Mouse (Mus musculus) T-helper 17 cell (primary cell): ENCODE data around the gene Rasgef1b.

Source experiments
- in situ Hi-C, 2 experiments: fragments of 300-600 bp; cut with MboI, MseI; formaldehyde crosslinking; loops; 1 replicate in 1 of 2; 2 replicates in 1 of 2; pipeline ENCODE4 v1.15.1; 2025; ENCODE audit warnings: high pct_unique_total_duplicates in 2 of 2

Rasgef1b gene

DNA sequence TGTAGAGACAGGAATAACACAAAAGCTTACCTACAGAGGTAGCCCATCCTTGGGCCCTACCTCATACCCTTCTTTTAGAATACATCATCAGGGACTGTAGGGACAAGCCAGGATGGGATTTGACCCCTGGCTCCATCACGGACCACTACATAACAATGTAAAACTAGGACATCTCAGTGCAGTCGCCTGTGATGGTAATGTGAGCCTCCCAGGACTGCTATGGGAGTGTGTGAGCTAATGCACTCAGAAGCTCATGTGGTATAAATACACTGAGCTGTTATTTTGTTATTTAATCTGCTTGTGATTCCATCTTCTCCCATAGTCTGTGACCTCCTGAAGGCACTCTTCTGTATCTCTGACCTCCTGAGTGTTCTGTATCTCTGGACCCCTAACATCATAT lies 432.5 kb downstream of the Rasgef1b start:
- in situ Hi-C loops = no loop called here

DNA sequence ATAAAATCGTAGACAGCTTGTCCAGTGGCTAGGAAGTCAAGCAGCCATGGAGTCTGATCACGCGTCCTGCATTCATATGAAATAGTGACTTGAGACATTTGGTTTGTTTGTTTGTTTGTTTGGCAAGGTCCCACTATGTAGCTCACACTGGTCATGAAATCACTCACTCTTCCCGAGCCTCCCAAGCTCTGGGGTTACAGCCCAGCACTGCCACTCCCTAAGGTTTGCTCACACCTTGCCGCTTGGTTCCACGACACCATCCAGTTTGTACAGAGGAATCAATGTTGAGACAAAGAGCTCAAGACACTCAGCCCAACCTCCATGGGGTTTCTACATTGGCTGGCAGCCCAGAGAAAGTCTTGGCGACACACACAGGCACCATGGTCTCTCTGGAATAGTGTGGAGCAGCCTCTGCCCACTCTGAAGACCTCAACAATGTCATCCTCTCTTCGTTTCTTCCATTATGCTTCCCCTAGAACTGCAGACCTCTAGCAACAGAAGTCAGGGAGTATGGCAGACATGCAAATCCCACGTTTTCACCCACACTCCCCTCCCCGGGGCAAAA lies 436.5 kb downstream of the Rasgef1b start:
- in situ Hi-C loops = no loop called here

DNA sequence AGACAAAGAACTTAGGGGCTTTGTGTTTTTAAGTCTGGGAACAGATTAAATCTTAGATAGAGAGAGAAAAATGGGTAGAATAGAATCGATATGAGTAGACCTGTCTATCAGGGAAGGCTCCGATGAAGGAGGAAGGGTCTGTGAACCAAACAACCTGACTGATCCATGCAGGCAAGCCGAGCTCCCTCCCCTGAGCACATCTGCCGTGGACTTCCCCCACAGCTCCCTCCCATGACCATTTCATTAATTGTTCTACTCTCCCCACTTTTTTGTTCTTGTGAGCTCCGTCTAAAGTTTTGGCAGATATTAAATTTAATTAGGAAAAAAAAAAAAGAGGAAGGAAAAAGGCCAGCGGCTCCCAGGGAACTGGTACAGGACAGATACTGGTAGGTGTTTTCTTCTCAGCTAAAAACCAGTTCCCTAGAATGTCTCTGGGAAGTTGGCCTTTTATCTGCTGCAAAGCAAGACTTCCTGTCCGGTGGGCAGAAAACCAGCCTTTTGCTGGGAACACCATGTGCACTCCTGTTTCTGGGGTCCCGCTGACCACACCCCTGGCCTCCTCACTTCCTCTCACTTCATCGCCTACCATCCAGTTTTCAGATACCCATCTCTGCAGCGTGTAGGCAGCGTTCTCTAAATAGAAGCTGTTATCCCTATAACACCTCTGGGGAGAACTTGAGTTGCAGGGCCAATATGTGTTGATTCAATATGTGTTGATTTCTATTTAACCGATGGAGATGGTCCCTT lies 437.6 kb downstream of the Rasgef1b start:
- in situ Hi-C loops = no loop called here

DNA sequence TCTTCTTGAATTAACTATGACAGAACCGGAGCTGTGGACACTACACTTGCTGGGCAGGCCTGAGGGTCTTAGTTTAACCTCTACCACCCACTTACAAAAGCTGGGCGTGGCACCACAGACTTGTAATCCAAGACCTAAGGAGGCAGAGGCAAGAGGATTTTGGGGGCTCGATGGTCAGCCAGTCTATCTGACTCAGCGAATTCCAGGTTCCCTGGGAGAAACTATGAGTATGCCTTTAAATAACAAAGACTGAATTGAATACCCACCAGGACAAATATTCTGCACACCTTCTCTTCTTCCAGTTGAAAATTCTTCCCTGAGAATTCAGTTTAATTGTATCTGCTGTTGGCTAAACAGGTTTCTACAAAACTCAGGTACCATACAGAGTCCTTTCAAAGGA lies 440.6 kb downstream of the Rasgef1b start:
- in situ Hi-C loops = no loop called here

DNA sequence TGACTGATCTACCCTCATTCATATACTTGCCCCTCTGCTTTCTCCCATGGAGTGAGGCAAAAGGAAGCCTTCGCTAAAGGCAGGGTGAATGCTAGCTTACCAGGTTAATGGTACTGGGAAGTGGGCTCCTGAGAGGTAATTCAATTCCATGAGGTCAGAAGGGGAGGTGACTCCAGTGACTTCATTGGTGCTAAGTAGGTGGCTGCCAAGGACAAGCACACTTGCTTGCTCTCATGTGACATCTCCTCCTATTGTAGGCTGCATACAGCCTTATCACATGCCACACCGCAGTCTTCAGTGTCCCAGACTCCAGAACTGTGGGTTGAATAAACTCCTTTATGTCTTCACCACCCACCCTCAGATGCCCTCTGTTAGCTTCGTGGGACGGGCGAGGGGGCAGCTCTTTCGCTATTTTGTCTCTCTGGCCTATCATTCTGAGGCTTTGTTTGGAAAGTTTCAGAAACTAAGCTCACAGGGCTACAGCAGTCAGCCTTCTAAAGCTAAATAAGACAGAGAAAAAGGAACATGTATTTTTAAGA lies 441.1 kb downstream of the Rasgef1b start:
- in situ Hi-C loops = no loop called here

DNA sequence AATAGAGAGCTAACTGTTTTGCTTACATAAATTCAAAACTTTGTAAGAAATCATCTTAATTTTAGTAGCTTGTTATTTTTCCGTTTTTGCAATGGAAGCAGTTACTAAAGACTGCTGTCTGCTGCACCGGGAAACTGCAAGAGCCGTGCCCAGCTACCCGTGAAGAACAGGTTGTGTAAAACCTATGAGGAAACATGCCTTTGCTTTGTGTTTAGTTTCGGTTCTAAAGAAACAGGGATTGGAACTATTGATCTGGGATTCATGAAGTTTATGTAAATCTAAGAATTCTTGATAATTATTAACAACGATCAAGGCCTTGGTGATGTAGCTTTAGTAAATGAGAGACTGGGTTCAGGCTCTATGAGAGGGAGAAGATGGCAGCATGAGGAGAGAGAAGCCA lies 442.3 kb downstream of the Rasgef1b start:
- in situ Hi-C loops = no loop called here

DNA sequence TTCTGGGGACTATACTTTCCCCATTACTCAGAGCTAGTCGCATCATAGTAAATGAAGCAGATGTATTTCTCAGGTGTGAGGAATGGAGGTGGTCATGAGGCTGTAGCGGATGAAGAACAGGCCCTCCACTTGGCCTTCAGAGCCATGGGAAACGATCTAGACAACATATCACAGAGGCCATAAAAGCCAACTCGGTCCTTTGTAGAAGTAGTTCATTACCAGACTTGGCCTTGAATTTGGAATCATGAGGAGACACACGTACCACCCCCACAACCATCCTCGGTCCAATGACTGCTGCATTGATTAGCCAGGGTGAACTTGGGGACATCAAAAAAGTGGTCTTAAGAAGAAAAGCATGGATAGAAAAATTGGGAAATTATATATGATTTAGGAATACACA lies 442.8 kb downstream of the Rasgef1b start:
- in situ Hi-C loops = no loop called here

DNA sequence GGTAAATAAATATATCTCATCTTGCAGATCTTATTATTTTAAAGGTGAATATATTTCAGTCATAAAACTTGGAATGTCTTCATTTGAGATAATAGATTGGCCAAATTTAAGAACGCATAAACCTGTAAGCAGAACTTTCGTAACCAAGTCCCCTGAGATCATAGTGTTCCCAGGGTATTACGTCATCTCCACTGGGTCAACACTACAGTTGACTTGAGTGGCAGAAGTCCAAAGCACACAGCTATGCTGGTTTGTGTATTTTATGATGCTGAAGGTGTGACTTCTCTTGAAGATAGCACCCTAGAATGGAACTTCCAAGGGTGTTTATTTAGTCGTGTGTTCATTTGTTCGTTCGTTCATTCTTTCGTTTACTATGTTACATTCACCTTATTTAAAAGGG lies 444.5 kb downstream of the Rasgef1b start:
- in situ Hi-C loops = no loop called here

DNA sequence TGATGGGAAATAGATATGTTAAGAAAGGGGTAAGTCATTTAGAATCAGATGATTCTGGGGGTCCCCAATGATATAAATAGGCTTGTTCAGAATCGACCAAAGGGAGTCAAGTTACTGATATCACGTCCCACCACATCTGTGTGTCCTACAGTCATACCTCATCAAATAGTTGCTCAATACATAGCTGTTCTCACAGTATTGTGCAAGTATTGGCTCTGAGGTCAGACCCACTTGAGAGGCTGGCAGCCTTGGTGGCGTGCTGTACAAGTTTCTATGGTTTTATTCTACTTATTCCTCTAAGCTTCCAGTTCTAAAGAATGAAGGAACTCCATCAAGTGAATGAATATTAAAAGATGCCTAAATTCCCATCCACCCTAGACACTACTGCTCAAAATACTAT lies 445.2 kb downstream of the Rasgef1b start:
- in situ Hi-C loops = no loop called here

DNA sequence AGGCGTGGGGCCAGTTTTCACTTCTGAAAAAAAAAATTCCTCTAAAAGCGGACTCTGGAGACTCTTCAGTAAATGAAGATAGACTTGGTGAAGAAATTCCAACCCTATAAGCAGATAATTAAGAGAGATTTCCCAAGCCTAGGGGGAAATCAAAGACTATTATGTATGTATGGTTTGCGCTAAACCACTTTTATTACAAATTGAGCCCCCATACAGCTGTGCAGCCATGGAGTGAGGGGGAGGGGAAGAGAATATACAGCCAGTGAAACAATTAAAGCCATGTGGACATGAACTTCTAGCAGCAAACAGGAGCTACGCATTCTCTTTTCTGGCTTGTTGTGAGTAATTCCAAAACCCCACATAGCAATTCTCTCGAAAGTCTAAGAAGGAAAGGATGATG lies 448.3 kb downstream of the Rasgef1b start:
- in situ Hi-C loops = no loop called here

DNA sequence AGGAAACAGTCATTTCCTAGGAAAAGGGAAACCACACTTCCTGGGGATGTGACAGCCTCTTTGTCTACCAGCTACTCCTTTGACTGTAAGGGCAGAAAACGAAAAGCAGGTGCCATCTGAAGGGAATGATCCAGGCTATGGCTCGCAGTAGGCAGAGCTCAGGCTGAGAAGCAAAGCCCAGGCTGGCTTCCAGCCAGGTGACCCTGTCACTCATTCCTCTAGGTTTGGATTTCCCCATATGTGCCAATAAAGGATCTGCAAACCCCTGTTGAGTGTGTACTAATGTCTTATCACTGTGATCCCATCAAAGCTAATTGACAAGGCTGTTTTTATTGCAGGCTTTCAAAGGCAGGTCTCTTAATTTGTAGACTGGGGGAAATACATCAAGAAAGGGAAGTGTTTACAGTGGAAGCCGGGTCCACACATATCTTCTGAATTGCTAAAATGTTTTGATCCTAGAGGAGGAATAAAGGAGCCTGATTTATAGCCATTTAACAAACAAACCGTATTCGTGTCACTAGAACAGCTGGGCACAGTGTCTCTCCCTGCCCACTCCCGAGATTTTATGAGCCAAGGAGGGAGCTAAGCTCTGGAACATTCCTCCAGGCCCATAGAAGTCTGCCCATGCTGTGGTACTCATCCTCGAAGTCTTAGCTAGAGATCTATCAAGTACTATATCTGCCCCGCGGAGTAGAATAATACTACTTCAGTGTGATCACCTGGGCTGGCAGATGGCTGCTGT lies 449.7 kb downstream of the Rasgef1b start:
- in situ Hi-C loops = no loop called here

DNA sequence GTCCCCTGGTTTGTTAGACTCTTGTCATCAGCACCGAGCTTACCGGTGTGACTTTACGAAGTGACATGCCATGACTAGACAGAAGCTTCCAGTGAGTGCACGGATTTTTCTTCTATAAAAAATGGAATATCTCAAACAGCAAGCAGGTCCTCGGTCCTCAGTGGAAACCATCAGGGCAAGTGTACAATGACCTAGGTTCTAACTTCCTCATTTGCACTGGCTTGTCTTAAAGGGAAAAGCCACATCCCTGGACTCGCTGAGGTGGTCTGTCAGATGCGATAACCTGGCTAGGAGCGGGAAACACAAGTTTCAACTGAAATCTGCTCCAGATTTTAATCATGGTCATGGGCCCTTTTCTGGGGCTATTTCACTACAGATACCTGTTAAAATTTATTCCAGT lies 450.5 kb downstream of the Rasgef1b start:
- in situ Hi-C loops = no loop called here

DNA sequence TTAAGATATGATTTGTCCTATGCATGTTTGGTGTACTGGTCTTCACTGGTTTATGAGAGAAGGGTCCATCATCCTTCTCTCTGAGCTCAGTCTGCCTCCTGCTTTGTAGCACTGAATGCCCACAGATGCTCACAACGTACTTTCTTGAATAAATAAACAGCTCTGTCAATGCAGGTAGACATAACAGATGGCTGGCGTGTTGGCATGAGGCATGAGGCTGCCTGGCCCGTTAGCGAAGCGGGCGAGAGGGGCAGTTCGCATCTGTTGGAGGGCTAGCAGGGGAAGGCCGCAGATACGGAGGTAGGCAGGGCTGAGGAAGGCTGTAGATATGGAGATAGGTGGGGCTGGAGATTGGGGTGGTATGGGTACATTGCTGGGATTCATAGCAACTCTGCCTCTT lies 451.3 kb downstream of the Rasgef1b start:
- in situ Hi-C loops = no loop called here

DNA sequence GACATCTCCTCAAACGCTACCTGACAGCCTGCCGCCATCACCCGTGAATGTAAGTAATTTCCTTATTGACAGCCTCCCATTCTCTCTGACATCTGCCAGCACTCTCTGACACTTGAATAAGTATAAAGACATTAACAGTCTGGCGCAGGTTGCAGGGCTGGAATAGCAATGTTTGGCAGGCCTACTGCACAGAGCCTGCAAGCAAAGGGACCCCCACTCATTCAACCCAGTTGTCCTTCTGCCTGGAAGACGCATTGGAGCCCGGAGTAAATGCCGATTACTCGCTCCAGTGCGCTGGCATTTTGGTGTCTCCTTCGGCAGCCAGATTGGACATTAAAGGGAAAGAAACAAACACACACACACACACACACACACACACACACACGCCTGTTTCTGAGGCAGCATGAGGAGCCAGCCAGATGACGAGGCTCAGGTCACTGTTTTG lies 454.7 kb downstream of the Rasgef1b start:
- in situ Hi-C loops = loop anchor here in 1 of 2 experiments (25.0 kb wide), 1 partner anchor 763 kb away; the partner anchor contains the start of genes Enoph1 and Hnrnpdl

DNA sequence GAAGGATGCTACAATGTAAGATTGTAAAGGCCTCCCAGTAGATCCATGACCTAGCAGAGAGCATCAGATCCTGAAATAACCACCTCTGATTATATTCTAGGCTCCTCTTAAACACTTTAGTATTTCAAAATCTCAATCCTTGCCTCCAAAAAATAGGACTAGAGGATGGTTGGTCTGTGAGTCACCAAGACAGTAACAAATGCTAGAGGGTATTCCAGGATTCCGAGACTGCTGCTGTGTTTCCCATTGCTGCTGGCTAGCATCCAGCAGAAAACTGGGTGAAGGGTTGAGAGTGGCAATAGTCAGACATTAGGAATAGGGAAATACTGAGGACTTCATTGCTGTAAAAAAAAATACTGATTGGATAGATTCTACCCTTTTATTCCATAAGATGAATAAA lies 457.3 kb downstream of the Rasgef1b start:
- in situ Hi-C loops = loop anchor here in 1 of 2 experiments (25.0 kb wide), 1 partner anchor 766 kb away; the partner anchor contains the start of genes Enoph1 and Hnrnpdl

DNA sequence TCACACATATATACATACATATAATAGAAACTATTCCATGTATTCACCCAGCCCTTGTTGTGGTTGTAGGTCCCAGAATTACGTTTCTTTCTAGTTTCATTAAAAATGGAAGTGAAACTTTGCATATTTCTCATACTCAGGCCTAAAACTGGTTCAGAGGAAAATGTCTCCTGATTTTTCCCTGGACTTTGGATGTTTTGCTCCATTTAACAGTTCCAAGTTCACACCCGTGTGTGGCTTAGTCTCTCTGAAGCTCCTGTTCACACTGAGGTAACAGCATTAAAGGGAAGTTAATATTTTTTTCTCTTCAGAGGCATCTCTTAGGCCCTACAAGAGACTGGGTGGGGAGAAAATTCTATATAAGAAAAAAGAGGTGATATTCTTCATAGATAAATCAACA lies 459.7 kb downstream of the Rasgef1b start:
- in situ Hi-C loops = loop anchor here in 1 of 2 experiments (25.0 kb wide), 1 partner anchor 768 kb away; the partner anchor contains the start of genes Enoph1 and Hnrnpdl

DNA sequence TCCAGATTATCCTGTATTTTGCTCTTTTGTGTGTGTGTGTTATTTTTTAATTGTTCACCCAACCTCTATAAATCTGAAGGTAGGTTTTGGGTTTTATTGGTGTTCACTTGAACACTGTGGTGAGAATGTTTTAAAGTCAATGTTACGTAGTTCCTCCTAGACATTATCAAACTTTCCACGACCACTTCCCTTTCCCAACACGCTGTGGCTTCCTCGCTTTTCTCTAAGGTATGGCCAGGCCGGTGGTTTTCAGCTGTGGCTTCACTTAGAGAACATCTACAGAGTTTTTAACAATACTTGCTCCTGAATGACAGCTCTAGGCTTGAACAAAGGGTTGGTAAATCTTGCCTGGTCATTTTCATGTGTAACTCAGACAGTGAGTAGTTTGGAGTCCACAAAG lies 461.5 kb downstream of the Rasgef1b start:
- in situ Hi-C loops = loop anchor here in 1 of 2 experiments (25.0 kb wide), 1 partner anchor 770 kb away; the partner anchor contains the start of genes Enoph1 and Hnrnpdl

DNA sequence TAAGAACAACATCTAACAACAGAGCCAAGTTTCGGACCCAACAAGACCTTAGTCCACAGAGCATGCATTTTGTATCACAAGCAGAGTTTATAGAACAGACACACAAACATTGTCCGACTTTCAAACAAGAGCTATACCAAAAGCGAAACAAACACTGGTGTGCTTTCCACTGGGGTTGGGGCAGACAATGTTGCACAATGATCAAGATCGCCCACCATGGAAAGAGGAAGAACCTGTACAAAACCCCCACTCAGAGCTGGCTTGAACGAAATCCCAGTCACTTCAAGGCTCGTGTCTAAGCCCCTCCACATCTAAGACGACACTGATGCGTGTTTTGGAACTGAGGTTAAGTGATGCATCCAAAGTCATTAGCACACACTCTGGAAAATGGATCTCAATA lies 462.6 kb downstream of the Rasgef1b start:
- in situ Hi-C loops = loop anchor here in 1 of 2 experiments (25.0 kb wide), 1 partner anchor 771 kb away; the partner anchor contains the start of genes Enoph1 and Hnrnpdl

DNA sequence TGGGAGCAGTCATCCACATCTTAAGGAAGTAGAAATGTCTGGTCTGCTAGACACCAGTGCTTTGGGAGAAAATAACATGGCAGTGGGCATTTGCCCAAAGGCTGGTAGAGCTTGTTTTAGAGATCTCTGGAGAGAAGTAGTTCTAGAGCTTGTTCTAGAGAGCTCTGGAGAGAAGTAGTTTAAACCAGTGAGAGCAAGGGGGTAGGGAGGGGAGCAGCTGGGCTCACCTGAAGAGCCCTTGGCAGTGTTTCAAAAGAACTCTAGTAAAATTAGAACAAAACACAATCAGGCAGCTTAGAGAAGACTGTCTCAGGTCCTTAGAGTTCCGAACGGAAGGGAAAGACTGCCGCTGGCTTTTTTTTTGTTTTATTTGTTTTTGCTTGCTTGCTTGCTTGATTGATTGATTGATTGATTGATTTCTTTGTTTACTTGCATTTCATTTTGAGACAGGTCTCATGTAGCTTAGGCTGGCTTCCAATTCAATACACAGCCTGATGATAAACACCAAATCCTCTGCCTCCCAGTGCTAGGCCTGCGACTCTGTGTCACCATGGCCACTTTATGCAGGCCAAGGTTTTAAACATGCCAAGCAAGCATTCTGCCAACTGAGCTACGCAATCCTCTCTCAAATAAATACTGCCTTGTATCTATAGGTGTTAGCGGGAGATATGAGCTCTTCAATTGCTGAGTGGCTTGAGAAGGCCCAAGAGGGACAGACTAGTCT lies 466.5 kb downstream of the Rasgef1b start:
- in situ Hi-C loops = loop anchor here in 1 of 2 experiments (25.0 kb wide), 1 partner anchor 775 kb away; the partner anchor contains the start of genes Enoph1 and Hnrnpdl

DNA sequence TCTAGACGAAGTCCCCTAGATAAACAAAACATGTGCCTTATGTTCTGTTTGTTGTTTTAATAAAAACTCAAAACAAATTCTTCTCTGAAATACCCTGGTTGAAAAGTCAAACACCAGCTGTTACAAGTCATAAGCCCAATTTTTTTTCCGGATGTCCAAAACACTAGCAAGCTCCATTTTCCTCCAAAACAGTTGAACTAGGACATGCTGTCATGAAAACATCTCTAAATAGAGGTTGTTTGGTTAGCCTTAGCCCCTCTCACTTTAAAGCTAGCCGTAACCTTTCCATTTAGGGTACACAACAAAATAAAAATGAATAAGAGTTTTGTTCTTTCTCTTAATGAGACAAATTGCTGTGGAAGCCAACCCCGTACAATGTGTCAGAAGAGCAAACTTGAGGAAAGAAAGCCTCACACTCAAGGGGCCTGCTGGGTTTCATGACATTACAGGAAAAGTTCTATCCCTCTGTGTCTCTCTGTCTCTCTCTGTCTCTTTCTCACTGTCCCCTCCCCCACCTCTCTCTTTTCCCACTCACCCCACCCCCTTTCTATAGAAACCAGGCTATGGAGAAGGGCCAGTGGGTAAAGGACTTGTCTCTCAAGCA lies 467.6 kb downstream of the Rasgef1b start:
- in situ Hi-C loops = loop anchor here in 1 of 2 experiments (25.0 kb wide), 1 partner anchor 776 kb away; the partner anchor contains the start of genes Enoph1 and Hnrnpdl
